Mouse (Mus musculus) adrenal gland, postnatal 0 days (tissue): Measurements from ENCODE around the gene Cmya5. TPM values are rescaled to one million over a fixed set of nuclear protein-coding genes. Genes with fewer than 3 reads are reported as not detected.

Source experiments
- polyA plus RNA-seq: library from polyadenylated mRNA; unstranded; fragments of >200 nt; fragmentation: Nextera tagmentation; extraction: Ambion mirVana; gene quantifications from 2 replicates; pipeline ENCODE4 v1.2.1, GENCODE M21; 2015

Gene Cmya5
- polyA plus RNA-seq: 0.06 and 0.25 TPM in 2 replicates

GRCm38 (mm10) chr13:93144336-93145167, at the start of gene Cmya5:
Gene Cmya5 (minus strand): TSS chr13:93144724.

GRCm38 (mm10) chr13:93191831-93192645, 47.5 kb upstream of the Cmya5 start, which contains the start of gene Tent2:
Gene Tent2 (minus strand): TSS chr13:93192385.

Other genes with a start within 250 kb of the Cmya5 start
- 38.2 and 45.6 TPM in 2 replicates for gene Tent2, start 47.7 kb upstream of the Cmya5 start, polyA plus RNA-seq
- gene Homer1, start 154.9 kb upstream of the Cmya5 start, polyA plus RNA-seq: 2.3 and 3.0 TPM in 2 replicates